Mouse (Mus musculus): ENCODE measurements around the gene Gm3460.
"Not testable (repeated sequence)": the region's sequence is repeated elsewhere in the genome, so short reads cannot be mapped to it uniquely, and the experiment has no call there.

Gene Gm3460

DNA sequence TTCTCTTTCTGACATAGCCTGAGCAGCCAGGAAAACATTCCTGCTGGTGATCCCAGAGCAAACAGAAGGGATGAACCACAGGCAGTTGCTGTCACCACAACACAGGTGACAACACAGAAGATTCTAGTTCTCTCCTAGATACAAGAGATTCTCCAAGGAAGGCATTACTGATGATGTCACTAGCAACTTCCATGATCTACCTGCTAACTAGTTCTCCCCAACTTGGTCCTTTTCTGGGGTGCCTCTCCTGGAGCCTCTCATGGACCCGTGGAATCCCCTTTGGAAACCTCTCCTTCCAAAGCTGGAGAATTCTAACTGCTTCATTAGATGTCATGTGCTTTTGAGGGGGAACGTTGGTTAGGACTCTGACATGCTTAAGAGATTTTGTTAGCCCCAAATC lies at the start of gene Gm3460:
Gm3460 (minus strand) TSS at position 101 of the 400 bp plus-strand sequence.
- not testable (repeated sequence) for DNase-seq (ENCODE audit: low spot score)

DNA sequence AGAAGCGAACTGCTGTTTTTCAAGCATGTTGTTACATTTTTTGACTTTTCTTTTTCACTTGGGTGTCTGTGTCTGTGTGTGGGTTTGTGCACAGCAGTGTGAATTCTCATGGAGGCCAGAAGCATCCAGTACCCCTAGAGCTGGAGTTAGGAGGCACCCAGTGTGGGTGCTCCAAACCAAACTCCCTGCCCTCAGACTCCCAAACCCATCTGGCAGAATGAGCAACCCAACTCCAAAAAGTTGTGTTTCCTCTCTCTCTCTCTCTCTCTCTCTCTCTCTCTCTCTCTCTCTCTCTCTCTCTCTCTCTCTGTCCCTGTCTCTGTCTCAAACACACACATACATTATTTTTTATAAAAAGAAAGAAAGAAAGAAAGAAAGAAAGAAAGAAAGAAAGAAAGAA lies 15.8 kb downstream of the Gm3460 start:
- DNase-seq (ENCODE audit: low spot score), result peak; percentile 4

DNA sequence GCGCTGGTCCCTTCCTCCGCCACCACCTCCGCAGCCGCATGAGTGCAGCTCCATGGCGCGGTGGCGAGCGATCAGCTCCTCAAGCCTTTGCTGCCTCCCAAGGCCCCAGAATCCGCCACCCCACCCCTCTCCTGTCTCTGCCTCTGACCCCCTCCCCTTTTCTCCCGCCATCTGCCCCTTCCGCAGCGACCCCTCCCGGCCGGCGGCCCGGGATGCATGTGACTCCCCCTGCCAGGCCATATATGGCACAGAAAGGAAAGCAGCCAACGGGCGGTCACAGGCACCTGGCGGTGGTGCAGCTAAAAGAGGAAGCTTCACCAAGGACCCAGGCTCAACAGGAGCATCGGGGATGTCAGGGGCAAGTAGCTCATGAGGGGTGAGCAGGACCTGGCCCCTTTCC lies 17.2 kb downstream of the Gm3460 start:
- DNase-seq (ENCODE audit: low spot score), result peak; percentile 4

DNA sequence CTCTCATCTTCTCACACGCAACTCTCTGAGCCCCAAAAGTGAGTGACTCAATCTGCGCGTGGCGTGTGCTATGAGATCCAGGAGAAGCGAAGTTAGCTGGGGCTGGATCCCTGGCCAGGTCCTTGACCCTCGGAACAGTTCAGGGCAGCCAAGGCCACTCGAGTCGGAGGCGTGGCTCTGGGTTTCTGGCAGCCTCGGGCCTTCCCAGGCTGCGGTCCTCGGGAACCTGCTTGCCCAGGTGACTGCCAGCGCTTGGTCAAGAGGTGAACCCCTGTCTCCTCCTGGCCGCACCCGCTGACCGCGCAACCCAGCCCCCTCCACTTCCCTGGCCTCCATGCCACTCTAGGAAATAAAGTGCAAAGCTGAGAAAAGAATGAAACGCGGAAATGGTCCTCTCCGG lies 17.7 kb downstream of the Gm3460 start:
- DNase-seq (ENCODE audit: low spot score), result peak; percentile 1

DNA sequence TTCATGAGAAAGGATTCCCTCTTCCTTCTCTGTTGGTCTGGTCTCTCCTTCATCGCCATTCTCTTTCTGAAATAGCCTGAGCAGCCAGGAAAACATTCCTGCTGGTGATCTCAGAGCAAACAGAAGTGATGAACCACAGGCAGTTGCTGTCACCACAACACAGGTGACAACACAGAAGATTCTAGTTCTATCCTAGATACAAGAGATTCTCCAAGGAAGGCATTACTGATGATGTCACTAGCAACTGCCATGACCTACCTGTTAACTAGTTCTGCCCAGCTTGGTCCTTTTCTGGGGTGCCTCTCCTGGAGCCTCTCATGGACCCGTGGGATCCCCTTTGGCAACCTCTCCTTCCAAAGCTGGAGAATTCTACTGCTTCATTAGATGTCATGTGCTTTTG lies 31.7 kb downstream of the Gm3460 start, which contains the start of gene Gm3629:
Gm3629 (minus strand) TSS at position 101 of the 400 bp plus-strand sequence.
- not testable (repeated sequence) for DNase-seq (ENCODE audit: low spot score)

Data from layer of hippocampus, adult 11-12 months (tissue).